Mouse (Mus musculus): ENCODE data around the gene Sgtb. TPM values are rescaled to one million over a fixed set of nuclear protein-coding genes. Genes with fewer than 3 reads are reported as not detected.

Gene Sgtb
- total RNA-seq (2021) = 1 to 10 TPM in 1 of 2 experiments, under 1 TPM in 1; 0.75 to 1.6 TPM

DNA sequence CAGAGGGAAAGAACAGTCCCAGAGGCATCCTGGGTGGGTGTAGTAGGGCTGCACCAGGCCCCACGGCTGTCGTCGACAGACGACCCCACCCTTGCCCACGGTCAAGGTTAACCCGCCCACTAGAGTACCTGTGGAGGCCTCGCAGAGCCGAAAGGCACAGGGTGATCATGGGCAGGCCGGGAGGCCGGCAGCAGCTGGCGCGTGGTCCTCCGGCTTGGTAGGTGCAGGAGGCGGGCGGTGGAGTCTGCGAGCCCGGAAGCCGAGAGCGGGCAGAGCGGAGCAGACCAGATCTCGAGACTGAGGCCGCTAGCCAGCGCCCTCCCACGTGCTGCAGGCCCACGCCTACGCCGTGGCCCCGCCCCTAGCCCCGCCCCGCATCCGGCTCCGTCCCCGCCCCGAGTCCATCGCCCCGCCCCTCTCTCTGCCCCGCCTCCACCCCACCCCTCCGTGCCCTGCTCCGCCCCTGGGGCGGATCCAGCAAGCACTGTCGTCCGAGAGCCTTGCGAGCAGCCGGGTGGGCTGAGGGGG is at the start of gene Sgtb, which contains the start of gene Nln:
Sgtb (plus strand) TSS at position 454 of the 528 bp plus-strand sequence.
Nln (minus strand) TSS at position 327 of the 528 bp plus-strand sequence.
- intact Hi-C loops (cut with DNase I) = no loop called here
- peak; percentile 71 for DNase-seq (ENCODE audit: low spot score)

DNA sequence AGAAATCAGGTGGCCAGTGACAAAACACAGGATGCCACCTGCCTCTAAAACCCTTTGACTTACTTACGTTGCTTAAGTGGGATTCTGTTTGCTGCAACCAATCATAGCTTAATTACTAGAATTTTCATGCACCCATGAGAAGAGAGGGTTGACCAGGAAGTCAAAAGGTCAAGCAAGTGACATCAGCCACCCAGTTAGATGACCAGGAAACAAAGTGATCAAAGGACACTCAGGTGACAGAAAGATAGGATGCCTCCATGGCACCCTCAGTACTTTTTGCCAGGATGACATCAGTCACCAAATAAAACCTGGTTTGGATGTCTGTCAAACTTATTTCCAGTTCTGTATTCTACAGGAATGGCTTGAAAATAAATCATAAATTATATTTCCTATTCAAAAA is 49.3 kb upstream of the Sgtb start:
- DNase-seq (ENCODE audit: low spot score) = no peak
- intact Hi-C loops (cut with DNase I) = no loop called here

DNA sequence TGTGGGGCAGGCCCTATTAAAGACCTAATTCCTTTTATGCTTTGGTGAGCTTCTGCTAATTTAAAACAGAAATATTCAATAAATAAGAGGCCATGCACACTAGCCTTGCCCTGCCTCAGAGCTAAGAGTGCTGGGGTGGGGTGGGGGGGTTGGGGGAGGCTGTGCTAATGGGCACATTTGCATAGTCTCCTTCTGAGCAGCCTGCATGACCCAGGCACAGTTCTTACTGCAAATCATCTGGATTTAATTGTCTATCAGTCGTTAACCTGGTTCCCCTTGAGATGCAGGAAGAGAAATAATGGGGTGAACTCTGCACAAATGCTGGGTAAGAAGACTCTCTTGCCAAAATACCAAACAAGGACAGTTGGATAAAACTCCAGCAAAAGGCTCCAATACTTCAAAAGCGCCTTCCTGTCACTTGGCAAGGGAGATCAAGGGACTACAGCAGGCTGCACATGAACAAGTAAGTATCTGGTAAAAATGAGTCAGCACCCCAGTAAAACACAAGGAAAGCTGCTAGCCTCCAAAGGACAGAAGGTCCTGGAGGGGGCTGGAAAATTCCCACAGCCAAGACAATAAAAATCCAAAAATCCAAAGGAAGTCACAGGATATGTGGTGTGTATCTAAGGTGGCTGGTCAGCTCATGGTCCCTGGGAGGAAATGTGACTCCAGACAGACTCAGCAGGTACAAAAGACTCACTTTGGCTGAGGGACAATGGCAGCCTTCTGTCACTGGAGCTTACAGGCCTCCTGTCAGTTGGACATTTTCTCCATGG is 47.4 kb upstream of the Sgtb start:
- intact Hi-C loops (cut with DNase I) = no loop called here
- no peak for DNase-seq (ENCODE audit: low spot score)

DNA sequence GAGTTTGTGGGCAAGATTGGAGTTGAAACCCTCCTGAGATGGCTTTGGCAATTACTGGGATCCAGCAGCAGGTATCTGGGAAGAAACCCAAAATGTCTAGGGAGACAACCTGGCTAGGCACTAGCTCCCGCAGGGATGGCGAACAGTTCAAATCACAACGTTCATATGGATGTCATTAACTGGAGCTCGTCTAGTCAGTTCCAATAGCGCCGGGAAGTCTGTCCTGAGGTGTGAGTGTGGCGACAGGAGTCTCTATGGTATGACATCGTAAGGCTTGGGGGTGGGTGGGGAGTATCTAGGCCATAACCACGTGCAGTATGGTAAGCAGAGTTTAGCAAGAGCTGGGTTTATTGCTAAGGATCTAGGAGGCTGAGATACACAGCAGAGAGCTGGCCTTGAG is 46.5 kb upstream of the Sgtb start:
- intact Hi-C loops (cut with DNase I) = no loop called here

DNA sequence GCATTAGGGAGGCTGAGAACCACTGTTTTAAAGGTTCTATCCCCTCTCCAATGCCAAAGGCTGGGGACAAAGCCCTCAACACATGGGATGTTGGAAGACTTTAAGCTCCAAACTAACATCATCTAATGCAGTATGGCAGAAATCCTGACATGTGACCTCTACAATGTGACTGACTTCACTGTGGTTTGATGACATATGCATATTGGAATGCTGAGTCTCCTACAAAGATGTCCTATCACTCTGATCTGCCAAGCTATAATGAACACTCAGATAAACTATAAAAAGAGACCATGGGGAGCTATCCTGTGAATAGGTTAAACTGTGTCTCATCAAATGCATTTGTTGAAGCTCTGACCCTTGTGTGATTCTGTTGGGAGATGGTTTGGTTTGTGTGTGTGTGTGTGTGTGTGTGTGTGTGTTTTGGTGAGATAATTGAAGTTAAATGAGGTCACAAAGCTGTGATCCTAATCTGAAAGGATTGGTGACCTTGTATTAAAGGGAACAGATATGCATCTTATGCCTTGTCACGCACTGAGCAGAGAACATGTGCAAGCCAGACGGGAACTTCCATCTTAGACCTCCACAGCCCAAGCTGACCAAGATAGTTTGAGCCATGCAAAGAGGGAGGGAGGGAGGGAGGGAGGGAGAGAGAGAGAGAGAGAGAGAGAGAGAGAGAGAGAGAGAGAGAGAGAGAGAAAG is 43.7 kb upstream of the Sgtb start:
- intact Hi-C loops (cut with DNase I) = no loop called here
- DNase-seq (ENCODE audit: low spot score) = no peak

More for the DNA sequence above, 46.5 kb upstream of the Sgtb start:
- no peak for DNase-seq (ENCODE audit: low spot score)

DNA sequence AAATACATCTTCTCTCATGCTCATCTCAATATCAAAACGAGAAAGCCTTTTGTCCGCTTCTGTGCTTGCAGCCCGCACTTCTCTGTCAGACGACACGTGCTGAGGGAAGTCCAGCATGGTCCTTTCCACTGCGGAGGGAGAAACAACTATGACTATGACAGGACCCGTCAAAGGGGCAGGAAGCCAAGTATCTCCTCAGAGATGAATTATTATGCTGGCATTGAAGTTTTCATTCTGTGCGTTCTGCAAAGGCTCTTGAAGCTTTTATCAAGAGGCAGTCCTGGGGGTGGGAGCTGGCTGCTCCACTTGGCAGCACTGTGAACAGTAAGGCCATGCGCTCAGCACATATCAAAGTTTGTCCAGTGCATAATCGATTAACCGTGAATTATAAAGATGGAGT is 40.3 kb upstream of the Sgtb start:
- DNase-seq (ENCODE audit: low spot score) = no peak
- intact Hi-C loops (cut with DNase I) = no loop called here

DNA sequence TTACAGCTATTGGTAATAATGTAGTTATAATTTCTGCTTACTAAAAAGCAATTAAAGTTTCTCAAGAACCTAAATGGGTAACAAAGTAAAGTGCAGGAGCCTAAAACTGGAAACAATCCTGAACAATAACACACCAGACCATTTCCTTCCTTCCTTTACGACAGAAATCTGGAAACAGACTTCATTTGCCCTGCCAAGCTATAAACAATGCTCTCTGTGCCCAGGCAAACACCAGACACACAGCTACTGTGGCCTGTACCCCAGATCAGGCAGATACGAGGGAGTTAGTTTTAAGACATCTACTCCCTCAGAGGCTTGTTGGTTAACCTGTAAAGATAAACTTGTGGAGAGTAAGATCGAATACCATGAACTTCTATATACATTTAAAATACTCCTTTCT is 38.8 kb upstream of the Sgtb start:
- DNase-seq (ENCODE audit: low spot score) = no peak
- intact Hi-C loops (cut with DNase I) = no loop called here

DNA sequence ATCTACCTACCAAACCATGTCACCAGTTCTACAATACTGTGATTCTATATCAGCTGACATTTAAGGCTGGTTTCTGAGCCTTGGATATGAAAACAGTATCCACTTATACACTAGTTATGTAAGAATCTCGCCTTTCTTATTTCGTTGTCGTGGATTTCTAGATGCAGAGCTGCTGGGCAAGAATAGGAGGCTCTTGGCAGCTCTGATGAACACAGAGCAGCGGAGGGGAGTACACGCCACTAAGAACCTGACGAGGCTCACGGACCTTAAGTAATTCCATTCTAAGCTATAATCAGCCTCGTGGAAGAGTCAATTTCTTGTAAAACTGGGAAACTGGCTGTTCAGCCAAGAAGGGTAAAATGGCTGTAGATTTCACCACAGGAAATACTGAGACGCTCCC is 37.2 kb upstream of the Sgtb start:
- intact Hi-C loops (cut with DNase I) = no loop called here
- DNase-seq (ENCODE audit: low spot score) = no peak

DNA sequence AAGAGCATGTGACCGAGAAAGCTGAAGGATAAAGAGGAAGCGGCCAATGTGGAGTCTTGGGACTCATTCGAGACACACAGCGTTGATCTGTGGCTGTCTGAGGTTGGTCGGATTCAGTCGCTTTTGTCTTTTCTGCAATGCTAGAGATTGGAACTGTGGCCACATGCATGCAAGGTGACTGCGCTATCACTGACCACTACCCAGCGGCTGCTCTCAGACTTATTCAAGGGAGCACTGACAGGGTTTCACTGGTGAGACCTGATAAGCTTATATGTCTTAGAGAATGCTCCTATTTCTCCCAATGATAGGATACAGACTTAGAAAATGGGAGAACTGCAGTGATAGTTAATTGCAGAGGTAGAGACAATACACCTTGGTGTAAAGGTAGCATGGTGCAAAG is 35.3 kb upstream of the Sgtb start:
- DNase-seq (ENCODE audit: low spot score) = no peak

DNA sequence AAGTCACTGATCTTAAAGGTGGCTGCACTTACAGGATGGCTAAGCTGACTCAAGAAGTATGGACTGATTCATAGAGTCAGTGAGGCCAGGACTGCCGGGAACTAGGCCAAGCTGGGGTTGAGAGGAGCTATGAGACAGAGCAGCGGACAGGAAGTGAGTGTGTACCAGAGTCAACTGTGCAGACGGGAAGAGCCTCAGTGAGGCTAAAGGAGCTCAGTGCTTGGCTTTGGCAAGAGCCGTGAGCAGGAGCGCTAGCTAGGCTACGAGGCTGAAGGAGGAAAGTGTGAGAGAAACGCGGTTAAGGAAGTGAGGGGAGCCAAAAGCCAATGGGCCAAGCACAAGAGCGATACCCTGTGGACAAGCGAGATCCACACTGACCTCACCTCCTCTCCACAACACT is 34.8 kb upstream of the Sgtb start:
- peak; percentile 48 for DNase-seq (ENCODE audit: low spot score)
- intact Hi-C loops (cut with DNase I) = no loop called here

More for the DNA sequence above, 35.3 kb upstream of the Sgtb start:
- intact Hi-C loops (cut with DNase I) = no loop called here

DNA sequence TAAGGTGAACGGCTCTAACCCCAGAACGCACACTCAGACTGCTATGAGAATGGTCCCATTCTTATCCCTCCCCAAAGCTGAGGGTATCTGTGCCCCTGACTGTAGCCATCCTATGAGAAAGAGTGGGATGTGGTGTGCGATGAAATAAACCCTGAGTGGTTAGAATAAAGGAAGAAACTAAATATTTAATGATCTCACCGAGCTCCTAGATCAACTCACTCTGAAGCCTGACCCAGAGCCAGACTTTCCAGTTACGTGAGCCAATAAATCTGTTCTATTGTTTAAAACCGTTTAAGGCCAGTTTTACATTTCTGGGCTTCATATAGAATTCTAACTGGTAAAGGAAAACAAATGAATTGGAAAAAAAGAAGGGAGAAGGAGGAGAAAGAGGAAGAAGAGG is 32.5 kb upstream of the Sgtb start:
- DNase-seq (ENCODE audit: low spot score) = no peak
- intact Hi-C loops (cut with DNase I) = no loop called here

DNA sequence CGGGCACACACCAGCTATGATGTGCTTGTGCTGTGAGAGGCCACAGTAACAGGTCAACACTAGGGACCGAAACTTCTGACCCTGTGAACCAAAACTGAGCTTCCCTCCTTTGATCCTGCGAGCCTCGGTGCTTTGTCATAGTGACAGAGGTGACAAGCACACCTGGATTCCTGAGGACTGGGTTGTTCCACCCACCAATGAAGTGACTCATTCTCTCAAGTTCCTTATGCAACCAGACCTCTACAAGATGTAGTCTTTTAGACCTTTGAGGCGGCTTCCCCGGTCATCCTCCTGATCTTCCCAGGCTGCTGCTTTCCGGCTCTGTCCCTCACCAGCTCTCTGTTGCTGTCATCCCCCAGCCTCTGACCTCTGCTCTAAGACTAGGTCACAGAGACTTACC is 27.0 kb upstream of the Sgtb start:
- intact Hi-C loops (cut with DNase I) = no loop called here
- no peak for DNase-seq (ENCODE audit: low spot score)

DNA sequence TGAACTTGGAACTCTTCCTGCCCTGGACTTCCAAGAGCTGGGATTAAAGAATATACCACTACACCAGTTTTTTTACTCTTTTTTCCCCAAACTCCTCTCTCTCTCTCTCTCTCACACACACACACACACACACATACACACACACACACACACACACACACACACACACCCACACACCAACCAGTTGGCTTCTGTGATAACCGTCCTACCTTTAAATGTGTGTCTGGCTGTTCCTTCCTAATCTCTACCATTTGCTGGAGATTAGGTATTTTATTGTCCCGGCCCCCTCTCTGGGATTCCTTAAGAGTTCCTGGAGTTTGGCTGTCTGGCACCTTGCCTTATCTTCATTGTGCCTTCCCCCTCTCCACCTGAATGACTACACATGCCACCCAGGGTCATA is 24.9 kb upstream of the Sgtb start:
- DNase-seq (ENCODE audit: low spot score) = no peak
- intact Hi-C loops (cut with DNase I) = no loop called here

DNA sequence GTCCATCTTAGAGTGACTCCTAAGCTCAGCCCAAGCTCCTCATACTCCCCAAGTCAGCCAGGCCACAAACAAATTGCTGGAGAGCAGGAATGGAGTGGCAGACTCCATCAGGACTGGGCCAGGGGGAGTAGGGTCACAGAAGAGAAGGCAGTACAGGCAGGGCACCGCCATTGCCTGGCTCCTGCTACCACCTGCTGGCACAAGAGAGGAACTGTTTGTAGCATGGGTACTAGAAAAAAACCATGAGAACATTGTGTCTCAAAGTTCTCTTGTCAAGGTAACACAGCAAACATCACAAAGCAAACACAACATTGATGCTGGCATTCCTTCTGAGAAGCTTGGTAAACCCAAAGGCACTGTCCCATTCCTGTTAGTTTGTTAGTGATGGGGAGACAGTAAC is 20.2 kb upstream of the Sgtb start:
- no peak for DNase-seq (ENCODE audit: low spot score)
- intact Hi-C loops (cut with DNase I) = loop anchor here (5.0 kb wide), 1 partner anchor 387 kb away; no protein-coding TSS in a partner anchor

DNA sequence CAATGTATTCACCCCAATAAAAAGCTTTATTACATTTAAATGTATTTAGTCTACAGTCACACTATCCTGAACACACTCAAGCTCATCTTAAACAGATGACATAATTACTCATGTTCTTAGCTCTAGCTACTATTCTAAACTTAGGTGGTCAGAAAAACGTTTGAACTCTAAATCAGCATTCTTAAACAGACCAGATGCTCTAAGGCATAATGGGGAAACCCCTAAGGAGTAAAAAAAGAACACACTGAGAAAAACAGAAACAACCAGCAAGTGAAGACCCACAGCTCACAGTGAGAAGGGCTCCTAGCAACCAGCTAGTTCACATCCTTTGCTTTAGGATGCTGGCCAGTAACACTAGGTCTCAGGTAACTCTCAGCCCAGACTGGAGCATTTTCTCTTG is 17.8 kb upstream of the Sgtb start:
- intact Hi-C loops (cut with DNase I) = no loop called here

DNA sequence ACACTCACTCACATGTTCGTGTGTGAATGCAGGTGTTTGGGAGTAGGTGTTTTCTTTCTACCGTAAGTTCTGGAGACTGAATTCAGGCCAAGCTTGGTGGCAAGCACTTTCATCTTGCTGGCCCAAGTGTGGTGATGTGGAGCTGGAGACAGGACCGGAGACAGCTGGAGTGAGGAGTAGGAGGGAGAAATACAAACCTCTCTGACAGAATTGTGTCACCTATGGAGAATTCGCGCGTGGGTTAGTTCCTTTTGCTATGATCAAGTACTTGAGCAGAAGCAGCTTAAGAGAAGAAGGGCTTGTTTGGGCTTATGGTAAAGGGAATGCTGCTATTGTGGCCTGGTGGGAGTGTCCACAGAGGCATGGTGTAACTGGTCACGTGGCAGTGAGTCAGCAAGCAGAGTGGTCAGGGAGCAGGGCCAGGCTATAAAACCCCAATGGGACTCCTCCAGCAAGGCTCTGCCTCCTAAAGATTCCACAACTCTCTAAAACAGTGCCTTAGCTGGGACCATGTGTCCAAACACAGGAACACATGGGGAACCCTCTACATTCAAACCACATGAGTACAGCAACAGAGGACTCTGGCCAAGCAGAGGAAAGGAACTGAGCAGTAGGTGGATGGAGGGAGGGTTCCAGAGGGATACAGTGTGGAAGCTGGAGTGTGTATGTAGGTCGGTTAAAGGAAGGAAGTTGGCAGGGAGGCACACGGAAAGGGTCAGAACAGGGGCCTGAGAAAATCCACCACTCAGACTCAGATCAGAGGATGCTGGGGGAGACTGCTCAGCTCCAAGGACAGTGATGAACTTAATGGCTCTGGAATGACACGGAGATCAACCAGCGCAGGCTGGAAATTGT is 14.8 kb upstream of the Sgtb start:
- DNase-seq (ENCODE audit: low spot score) = no peak
- intact Hi-C loops (cut with DNase I) = no loop called here

More for the DNA sequence above, 17.8 kb upstream of the Sgtb start:
- DNase-seq (ENCODE audit: low spot score) = no peak

DNA sequence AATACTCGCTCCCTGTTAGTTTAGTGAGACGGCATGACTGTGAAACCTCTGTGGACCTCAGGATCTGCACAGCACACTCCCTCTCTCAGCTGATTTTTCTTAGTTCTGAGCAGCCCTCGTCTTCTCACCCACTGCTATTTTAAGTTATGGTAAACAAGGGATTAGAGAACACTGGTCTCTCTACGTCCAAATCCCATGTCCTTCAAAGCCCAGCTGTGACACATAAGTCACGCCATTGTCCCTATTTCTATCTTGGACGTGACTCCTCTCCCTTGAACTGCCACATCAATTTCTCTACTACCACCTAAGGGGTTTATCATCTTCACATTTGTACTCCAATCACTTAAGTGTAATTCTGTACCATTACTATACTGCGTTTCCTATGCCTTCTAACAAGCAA is 13.6 kb upstream of the Sgtb start:
- no peak for DNase-seq (ENCODE audit: low spot score)
- intact Hi-C loops (cut with DNase I) = no loop called here

DNA sequence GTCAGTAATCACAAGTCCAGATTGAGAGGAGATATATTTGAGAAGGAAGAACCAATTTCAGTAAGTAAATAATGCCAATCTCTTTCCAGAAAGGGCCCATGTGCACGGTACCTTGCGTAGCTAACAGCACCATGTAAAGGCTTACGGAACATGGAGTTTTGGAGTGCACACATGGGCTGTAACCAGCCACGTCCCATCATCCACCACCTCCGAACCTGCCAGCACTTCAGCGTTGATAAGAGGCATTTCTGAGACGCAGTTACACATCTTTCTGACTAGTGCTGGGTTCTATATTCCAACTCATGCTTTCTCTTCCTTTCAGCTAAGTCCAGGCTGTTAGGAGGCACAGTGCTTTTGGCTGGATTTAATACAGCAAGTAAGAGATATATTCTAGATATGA is 12.4 kb upstream of the Sgtb start:
- DNase-seq (ENCODE audit: low spot score) = no peak
- intact Hi-C loops (cut with DNase I) = no loop called here

DNA sequence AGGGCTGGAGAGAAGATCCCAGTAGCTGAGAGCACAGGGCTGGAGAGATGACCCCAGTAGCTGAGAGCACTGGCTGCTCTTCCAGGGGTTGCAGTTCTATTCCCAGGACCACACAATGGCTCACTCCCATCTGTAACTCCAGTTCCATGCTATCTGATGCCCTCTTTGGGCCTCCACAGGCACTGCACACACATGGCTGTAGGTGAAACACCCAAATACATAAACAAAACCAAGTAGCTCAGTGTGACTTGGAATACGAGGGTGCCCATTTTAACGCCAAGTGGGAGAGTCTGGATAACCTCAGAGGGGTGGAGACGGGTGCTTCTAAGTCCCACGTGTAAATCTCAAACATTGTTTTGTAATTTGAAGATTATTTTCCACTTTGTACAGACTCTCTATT is 9.1 kb upstream of the Sgtb start:
- no peak for DNase-seq (ENCODE audit: low spot score)
- intact Hi-C loops (cut with DNase I) = no loop called here

DNA sequence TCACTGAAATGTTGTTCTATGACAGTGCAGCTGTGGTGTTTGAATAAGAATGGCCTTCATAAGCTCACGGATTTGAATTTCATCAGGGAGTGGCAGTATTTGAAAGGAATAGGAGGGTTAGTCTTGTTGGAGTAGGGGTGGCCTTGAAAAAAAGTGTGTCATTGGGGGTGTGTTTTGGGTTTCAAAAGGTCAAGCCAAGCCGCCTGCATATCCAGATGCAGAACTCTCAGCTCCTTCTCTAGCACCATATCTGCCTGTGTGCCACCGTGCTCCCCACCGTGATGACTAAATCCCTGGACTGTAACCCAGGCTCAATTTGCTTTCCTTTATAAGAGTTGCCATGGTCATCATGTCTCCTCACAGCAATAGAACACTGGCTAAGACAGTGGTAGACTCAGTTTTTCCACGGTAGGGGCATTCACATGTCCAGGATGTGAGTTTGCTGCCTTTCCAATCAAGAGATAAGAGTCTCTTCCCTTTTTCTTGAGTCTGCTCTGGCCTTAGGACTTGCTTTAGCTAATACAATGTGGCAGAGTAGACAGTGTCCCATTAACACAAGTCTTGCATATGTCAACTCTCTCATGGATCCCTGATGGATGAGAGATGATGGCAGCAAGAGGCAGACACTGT is 7.8 kb upstream of the Sgtb start:
- intact Hi-C loops (cut with DNase I) = no loop called here

More for the DNA sequence above, 7.8 kb upstream of the Sgtb start:
- DNase-seq (ENCODE audit: low spot score) = no peak
